Mouse (Mus musculus) testis, adult 10 weeks (tissue): ENCODE data around the gene Vnn1. TPM values are rescaled to one million over a fixed set of nuclear protein-coding genes. Genes with fewer than 3 reads are reported as not detected.

Experiments
- polyA plus RNA-seq: library from polyadenylated mRNA; stranded (reverse); fragments of 350-450 nt; fragmentation: Illumina TruSeq; extraction: RNeasy Lipid Tissue Mini Kit (QIAGEN cat#74804); gene quantifications from one replicate; pipeline ENCODE4 v1.2.3, GENCODE M21; 2014; ENCODE audit warnings: low read depth, low replicate concordance

The Vnn1 gene
- polyA plus RNA-seq, result 1.8 TPM

GRCm38 (mm10) chr10:23894601-23895349, at the start of gene Vnn1:
Vnn1 (plus strand) TSS chr10:23894688.

GRCm38 (mm10) chr10:23851228-23851912, 43.1 kb upstream of the Vnn1 start, which contains the start of gene Vnn3:
Vnn3 (plus strand) TSS chr10:23851462.

GRCm38 (mm10) chr10:23920056-23920455, 25.6 kb downstream of the Vnn1 start, which contains the start of gene Taar1:
Taar1 (plus strand) TSS chr10:23920356.

GRCm38 (mm10) chr10:23938312-23938711, 43.8 kb downstream of the Vnn1 start, which contains the start of gene Taar2:
Taar2 (plus strand) TSS chr10:23938572.

GRCm38 (mm10) chr10:23949508-23950005, 55.1 kb downstream of the Vnn1 start, which contains the start of gene Taar3:
Taar3 (plus strand) TSS chr10:23949558.

Other genes starting within 250 kb of the Vnn1 start
- gene Rps12, start 107.4 kb upstream of the Vnn1 start, polyA plus RNA-seq, result 189 TPM
- 2.9 TPM for gene Slc18b1, start 97.7 kb upstream of the Vnn1 start, polyA plus RNA-seq
- 0.73 TPM for gene Vnn3, start 43.2 kb upstream of the Vnn1 start, polyA plus RNA-seq
- gene Taar1, start 25.7 kb downstream of the Vnn1 start, polyA plus RNA-seq, result not detected
- not detected for gene Taar2, start 43.9 kb downstream of the Vnn1 start, polyA plus RNA-seq
- gene Taar3, start 54.9 kb downstream of the Vnn1 start, polyA plus RNA-seq, result not detected
- not detected for gene Taar4, start 65.8 kb downstream of the Vnn1 start, polyA plus RNA-seq
- not detected for gene Taar5, start 76.0 kb downstream of the Vnn1 start, polyA plus RNA-seq
- gene Taar6, start 91.0 kb downstream of the Vnn1 start, polyA plus RNA-seq, result not detected
- gene Taar7a, start 98.8 kb downstream of the Vnn1 start, polyA plus RNA-seq, result not detected
- gene Taar7b, start 105.3 kb downstream of the Vnn1 start, polyA plus RNA-seq, result not detected
- gene Taar7d, start 132.5 kb downstream of the Vnn1 start, polyA plus RNA-seq, result not detected
- gene Taar7e, start 142.9 kb downstream of the Vnn1 start, polyA plus RNA-seq, result not detected
- gene Taar7f, start 154.8 kb downstream of the Vnn1 start, polyA plus RNA-seq, result not detected
- gene Taar8a, start 181.8 kb downstream of the Vnn1 start, polyA plus RNA-seq, result not detected
- not detected for gene Taar8b, start 197.6 kb downstream of the Vnn1 start, polyA plus RNA-seq
- gene Taar8c, start 207.2 kb downstream of the Vnn1 start, polyA plus RNA-seq, result not detected
- gene Taar9, start 214.8 kb downstream of the Vnn1 start, polyA plus RNA-seq, result not detected